Mouse (Mus musculus) mesoderm, embryonic 11.5 days (tissue): ENCODE measurements around the gene Bmp8a.
"Not testable (repeated sequence)": the region's sequence is repeated elsewhere in the genome, so short reads cannot be mapped to it uniquely, and the experiment has no call there.

Experiments used
- DNase-seq: peaks from one replicate; pipeline ENCODE4 v3.0.0-alpha.2; 2012; ENCODE audit warnings: low read depth, low spot score

The Bmp8a gene

DNA sequence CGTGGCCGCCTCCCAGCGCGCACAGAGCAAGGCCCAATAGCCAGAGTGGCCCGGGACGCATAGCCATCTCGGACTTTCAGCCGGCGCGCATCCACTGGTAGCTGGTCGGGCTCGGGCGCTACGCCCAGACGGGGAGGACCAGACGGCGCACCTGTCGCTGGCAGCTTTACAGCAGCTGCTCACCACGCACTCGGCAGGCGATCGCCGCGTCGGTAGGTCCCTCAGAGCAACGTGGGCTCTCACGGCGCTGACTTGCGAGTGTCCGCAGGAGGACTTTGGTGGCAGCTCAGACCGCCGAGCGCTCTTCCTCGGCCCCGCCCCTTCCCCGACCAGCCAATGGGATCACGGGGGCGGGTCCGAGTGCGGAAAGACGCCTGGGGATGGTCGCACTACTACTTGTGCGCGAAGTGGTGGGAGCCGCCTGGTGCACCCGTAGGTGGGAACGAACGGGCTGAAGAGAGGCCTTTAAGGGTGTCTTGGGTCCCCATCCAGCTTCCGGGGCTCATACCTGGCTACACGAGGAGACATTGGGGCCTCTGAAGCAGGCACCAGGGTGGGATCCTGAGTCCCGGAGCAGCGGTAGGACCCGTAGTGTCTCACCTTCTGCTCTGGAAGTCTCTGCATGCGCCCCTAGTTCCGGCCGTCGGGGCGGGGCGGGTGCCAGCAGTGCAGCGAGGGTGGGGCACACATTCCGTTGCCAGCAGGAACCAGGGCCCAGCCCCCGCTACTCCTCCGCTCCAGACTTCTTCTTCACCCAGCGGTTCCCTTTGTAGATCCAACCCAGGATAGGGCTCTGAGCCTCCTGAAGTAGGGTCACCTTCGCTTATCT, at the start of gene Bmp8a:
Gene Bmp8a, minus strand, starts transcription at position 611 of the 829 bp plus-strand sequence.
- peak; percentile 80 for DNase-seq

- DNase-seq = peak; percentile 55
Measured at GRCm38 (mm10) chr4:123392187-123392586, 49.1 kb upstream of the Bmp8a start.

- DNase-seq = no peak
Measured at GRCm38 (mm10) chr4:123385028-123385427, 42.0 kb upstream of the Bmp8a start.

DNA sequence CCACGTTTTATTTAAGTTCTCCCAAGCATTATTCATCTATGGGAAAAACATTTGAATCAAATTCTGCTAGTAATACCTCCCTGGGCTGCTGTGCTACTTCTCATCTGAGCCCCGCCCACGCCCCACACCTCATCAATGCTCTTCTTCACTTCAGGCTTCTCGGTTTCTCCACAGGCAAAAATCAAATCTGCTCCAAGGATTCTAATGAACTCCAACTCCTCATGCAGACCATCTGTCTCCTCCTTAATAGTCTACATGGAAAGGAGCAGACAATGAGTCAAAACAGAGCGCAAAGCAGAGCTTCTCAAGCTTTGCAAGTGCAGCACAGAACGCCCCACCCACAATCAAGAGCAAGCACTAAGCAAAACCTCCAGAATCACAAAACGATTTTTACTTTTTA, 40.1 kb upstream of the Bmp8a start:
- DNase-seq = no peak

GRCm38 (mm10) chr4:123382051-123382450, 39.0 kb upstream of the Bmp8a start:
- DNase-seq = no peak

- no peak for DNase-seq
Measured at GRCm38 (mm10) chr4:123381598-123381997, 38.5 kb upstream of the Bmp8a start.

DNA sequence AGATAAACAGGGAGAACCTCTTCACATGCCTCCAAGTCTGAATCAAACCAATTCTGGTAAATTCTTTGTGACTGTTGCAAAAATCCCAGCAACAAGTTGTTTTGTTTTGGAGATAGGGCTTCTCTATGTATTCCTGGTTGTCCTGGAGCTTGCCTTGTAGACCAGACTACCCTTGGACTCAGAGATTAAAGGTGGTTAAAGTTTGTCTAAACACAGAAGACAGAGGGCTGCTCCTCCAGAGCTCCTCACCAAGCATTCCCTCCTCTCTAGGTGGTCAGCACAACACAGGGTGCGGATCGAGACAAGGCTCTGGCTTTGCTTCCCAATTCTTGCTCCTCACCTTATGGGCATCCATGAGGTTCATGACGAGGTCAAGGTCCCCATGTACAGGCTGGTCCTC, 33.0 kb upstream of the Bmp8a start:
- no peak for DNase-seq

DNA sequence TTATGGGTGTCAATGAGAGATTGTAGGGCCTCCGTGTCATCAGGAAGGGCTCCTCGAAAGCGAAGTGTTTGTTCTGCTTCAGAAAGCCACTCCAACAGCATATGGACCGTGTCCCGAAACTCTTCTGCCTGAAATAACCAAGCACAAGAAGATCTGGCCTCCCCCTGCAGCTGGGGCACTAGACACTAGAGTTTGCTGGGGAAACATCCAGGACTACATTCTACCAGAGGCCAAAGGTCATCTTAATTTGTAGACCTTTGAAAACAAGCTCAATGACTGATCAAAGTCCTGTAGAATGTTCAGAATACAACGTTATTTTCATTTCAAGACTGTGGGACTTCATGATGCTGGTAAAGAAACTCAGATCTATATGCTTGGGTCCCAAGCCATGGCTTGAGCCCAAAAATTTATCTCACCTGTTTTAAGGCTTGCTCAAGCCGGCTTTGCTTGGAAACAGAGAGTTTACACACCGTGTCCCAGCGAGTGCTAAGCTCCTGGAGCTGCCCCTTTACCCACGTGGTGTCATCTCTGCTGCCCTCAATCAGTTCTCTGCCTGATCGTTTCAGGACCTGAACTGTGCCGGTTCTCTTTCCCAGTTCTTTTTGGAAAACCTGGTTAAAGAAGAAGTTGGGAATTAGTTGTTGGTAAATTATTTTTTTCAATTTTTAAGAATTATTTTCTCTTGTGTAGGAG, 31.4 kb upstream of the Bmp8a start:
- no peak for DNase-seq

DNA sequence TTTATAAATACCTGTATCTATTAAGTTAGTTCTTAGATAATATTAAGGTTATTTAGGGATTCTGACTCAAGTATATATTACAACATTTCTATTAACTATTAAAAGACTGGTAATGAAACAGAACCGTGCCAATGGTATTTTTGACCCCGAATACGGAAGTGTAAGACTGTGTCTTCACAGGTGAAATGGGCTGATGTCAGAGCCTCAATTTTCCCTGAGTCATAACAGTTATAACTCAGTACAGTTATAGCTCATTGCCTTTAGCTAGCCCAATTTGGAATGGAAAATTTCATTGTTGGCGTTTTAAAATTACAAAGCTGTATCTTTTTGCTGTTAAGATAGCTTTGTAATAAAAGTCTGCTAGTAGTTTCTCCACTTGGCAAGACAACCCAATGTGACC, 20.5 kb upstream of the Bmp8a start:
- no peak for DNase-seq

- no peak for DNase-seq
Measured at GRCm38 (mm10) chr4:123360771-123361170, 17.7 kb upstream of the Bmp8a start.

GRCm38 (mm10) chr4:123358613-123359012, 15.6 kb upstream of the Bmp8a start:
- no peak for DNase-seq

- no peak for DNase-seq
Measured at GRCm38 (mm10) chr4:123355941-123356340, 12.9 kb upstream of the Bmp8a start.

- DNase-seq = no peak
Measured at GRCm38 (mm10) chr4:123353271-123353877, 10.3 kb upstream of the Bmp8a start.

GRCm38 (mm10) chr4:123343471-123343789, 378 bp upstream of the Bmp8a start:
- no peak for DNase-seq

DNA sequence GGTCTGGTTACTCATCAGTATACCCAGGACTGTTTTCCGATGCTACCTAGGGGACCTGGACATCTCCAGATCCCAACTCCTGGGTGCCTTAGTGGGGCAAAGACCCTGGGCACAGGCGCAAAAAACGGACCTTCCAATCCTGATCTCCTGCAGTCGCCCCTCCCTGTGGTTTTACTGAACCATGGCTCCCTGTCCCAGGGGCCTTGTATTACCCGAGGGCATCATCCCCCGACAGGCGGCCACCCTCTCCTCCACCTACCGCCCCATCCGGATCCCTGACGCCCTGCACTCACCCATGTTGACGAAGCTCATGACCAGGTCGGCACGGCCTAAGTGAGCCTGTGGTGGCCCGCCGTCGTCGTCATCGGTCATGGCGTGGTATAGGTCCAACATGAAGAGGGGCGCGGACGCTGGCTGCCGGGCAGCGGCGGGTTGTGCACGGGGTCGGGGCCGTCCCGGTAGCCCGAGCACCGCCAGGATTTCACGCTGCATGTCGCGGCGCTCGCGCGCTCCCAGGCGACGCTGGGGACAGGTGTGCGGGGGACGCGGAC, 886 bp downstream of the Bmp8a start:
- peak; percentile 15 for DNase-seq

DNA sequence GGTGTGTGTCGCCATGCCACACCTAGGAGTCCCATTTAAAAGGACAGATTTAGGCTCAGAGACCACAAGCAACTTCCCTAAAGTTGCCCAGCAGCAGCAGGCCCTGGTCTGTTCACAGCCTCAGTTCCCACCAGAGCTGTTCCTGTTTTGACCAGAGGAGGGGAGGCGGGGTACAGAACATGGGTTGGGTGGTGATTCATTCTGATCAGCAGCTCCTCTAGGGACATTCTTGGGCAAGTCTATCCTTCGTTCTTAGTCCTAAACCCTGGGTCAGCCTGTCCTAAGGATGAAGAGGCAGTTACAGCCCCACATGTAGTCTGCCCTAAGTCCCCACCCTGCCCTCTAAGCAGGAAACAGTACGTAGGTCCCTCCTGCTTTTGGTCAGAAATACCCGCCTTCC, 2.8 kb downstream of the Bmp8a start:
- no peak for DNase-seq

- no peak for DNase-seq
Measured at GRCm38 (mm10) chr4:123337693-123338092, 5.4 kb downstream of the Bmp8a start.

GRCm38 (mm10) chr4:123335796-123336585, 7.1 kb downstream of the Bmp8a start:
- DNase-seq = no peak

GRCm38 (mm10) chr4:123335244-123335643, 7.8 kb downstream of the Bmp8a start:
- not testable (repeated sequence) for DNase-seq

DNA sequence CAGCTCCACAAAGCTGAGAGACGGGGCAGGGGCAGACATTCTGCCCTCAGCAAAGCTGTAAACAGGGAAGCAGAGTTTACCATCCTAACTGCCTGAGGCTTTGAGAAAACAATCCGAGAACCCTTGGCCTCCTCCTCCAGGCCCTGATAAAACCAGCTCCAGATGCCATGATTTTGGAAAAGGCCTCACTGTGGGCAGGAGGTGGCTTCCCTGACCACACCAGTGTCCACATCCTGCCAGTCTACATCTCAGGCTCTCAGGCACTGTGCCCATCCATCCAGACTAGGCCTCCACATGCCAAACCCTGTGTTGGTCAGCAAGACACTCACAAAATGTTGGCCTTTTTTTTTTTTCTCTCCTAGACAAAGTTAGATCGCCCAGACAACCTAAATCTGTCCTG, 8.9 kb downstream of the Bmp8a start:
- no peak for DNase-seq

- no peak for DNase-seq
Measured at GRCm38 (mm10) chr4:123333151-123333550, 9.9 kb downstream of the Bmp8a start.

DNA sequence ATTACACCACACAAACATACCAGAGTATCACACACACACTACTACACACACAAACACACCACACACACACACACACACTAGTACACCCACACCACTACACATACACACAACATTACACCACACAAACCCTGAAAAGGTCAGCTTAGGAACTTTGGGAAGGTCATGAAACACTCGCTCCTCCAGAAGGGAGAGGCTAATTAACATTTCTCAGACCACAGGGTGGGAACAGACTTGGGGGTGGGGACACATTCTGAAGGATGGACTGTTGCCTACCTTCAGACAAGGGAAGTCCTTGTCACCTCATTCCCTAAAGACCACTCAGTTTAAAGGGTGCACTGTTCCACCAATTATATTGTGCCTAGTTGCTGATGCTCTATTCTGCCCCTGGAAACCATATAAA, 11.1 kb downstream of the Bmp8a start:
- DNase-seq = not testable (repeated sequence)
